Mouse (Mus musculus) 3134 (cell line): ENCODE data around the gene Prkab2.
A peak's percentile ranks its signal among the peaks of the same experiment; 100 is the strongest.

Experiments
- DNase-seq: peaks from one replicate; pipeline ENCODE4 v3.0.0-alpha.2; 2011; ENCODE audit warnings: low spot score; ENCODE audit not compliant: insufficient read length; ENCODE audit errors: extremely low read depth

Prkab2 gene

DNA sequence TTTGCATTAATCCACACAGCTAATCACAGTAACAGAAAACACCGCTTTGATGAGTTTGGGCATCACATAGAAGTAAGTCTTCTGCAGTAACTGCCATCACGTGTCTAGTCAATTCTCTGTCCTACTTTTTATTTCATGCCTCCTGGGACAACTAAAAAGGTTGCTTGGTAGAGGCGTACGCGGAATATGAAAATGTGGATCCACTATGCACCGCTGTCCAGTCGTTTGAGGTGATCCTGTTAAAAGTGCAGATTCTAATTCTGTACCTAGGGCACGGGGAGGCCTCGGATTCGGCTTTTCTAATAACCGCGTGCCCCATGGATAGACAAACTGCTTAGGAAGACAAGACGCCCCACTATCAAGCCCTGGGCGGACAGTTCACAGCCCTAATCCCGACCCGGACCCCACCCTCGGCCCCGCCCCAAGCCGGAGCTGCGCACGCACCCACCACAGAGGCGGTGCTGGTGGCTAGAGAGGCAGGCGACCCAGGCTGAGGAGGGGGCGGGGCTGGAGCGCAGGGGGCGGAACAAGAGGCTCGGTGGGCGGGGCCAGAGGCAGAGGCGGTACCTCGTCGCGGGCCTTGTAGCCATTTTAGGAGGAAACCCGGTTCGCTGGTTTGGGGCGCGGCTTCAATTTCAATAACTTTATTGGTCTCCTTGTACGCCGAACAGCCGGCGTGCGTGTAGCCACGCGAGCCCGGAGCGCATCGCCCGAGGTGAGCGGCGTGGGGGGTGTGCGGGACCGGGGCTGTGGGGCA is at the start of gene Prkab2:
TSS of gene Prkab2 (plus strand) at position 539 of the 757 bp plus-strand sequence.
- peak; percentile 98 for DNase-seq

DNA sequence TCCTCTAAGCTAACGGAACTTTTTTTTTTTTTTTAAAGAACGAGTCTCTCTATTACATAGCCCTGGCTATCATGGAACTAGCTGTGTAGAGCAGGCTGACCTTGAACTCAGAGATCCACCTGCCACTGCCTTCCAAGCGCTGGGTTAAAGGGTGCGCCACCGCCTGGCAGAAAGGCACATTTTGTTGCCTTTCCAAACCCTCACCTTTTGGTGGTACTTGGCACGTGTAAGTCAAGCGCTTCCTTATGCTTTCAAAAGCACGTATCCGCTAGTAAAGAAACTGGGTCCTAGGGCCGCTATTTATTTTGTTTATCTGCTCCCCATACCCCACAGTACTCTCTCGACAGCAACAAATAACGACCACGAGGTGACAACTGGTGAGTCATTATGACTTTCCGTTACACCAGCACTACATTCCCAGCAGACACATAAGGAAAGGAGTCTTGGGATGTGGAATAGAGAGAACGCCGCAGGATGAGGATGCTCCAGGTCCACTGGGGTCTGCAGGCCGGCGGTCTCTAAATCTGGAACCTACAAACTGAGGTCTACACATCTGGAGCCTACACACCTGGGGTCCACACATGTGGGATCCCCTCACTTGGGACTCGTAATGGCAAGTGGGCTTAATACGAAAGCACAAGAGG is 48.7 kb upstream of the Prkab2 start:
- no peak for DNase-seq

DNA sequence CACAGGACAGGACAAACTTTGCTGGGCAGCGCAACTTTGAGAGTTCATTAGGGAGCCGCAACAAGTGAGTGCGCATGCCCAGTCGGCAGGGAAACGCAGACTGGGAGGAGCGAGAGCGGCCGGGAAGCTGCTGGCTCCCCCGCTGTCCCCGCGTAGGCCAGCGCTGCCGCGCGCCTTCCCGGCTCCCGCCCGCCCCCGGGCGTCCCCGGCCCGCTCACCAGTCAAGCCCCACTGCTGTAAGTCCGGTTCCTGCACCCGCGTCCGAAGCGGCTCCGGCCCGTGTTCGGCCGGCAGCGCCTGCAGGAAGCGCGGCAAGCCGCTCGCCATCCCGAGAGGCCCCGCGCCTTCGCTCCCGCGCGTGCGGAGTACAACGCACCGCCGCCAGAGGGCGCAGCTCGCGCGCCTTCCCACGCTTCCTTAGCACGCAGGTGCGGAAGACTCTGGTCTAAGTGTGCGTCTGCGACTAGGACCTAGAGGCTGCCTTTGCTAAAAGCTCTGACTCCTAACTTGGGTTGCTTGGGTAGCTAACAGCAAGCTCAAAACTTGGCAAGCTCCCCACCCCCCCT is 48.1 kb upstream of the Prkab2 start, which contains the start of gene Chd1l:
TSS of gene Chd1l (minus strand) at position 359 of the 566 bp plus-strand sequence.
- peak; percentile 95 for DNase-seq

DNA sequence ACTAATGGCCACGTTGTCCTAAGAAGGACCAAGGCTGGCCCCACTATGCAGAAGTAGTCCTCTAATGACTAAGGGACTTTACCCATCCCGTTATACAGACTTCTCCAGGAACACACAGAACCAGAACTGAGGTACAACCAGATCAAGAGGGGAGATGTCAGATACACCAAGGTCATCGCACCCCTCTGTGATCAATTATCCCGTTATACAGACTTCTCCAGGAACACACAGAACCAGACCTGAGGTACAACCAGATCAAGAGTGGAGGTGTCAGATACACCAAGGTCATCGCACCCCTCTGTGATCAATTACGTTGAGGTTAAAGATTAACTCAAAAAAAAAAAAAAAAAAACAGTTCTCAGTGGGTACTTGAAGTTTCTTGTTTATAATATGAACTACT is 47.0 kb upstream of the Prkab2 start:
- DNase-seq, result no peak

DNA sequence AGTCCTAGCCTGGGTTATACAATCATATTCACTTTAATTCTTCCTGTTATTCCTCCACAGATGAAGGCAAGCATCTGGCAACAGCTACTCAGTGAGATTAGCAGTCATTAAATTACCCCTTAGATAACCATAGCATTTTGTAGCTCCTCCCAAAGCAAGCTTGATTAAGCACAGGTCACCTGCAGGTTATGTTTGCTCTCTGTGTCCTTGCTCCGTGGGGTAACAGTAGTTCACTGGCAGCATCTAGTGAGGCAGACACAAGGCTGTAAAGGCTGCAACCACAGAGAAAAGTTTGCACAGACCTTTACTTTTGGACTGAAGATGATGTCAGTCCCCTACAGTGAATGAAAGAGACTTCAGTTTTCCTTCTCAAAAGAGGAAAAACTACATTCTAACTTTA is 42.8 kb upstream of the Prkab2 start:
- no peak for DNase-seq

DNA sequence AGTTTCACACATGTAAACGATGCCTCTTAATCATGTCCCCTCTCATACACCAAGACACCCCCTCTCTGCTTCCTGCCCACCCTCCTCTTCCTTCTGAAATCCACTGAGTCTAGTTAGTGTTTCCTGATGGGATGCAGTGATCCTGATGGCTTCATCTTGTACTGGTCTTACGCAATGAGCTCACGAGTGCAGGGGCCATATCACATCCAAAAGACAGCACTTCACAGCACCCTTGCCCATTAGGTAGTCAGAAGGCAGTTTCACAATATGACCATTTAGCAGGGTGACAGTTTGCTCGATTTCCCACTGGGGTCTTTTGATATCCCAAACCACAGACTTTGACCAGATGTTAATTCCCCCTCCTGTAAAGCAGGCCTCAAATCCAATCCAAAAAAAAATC is 42.1 kb upstream of the Prkab2 start:
- no peak for DNase-seq

DNA sequence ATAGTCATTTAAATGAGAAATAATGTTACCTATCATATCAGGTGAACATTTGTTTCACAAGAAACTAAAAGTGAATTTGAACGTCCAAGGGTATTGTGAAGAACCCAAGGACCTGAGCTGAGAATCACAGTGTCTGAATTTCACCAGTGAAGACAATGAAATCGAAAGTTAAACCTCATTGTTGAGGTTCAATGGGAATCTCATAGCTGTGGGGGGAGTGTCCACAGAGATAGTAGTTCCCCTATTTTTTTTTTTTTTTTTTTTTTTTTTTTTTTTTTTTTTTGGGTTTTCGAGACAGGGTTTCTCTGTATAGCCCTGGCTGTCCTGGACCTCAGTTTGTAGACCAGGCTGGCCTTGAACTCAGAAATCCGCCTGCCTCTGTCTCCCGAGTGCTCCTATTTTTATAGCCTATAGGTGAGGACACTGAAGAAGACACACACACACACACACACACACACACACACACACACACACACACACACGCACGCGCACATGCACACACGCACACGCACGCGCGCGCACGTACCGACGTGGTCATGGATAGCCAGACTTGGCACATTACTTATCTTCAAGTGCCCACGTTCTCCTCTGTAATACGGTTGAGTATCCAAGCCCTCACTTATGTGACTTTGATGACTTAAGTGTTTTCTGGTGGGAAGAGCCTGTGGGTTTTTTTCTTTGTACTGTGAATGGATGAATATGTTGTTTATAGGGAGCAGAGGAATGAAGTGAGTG is 40.7 kb upstream of the Prkab2 start:
- no peak for DNase-seq

DNA sequence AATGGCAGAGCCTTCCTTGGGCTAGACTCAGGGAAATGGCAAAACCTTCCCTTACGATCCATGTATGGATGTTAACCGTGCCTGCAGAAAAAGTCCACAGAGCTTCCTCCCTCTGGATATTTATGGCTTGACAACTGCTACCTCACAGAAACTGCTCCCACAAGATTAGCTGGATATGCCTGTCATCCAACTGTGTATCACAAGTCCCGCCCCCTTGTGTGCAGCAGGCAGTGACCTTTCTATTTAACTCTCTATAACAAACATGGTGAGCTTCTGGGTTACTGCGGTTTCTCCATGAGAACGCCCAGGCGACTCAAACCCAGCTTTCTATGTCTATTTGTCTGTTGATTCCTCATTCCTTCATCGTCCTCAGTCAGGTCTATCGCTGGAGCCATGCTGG is 40.1 kb upstream of the Prkab2 start:
- DNase-seq, result no peak

DNA sequence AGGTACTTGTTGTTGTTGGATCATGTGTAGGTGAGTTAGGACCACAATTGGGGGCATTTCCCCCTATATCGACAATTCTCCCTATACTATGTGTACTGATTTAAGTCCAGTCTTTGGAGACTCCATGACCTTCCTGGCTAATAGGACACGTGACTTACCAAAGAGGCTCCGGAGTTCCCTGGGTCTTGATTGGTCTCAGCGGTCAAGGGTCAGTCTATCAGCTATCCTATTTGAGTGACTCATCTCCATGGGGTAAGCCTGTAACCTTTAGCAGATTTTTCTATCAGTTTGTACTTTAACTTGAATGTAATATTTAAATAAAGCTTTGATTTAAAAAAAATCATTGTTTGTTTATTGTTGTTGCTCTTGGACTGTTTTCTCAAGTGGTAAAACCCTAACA is 37.3 kb upstream of the Prkab2 start:
- no peak for DNase-seq

DNA sequence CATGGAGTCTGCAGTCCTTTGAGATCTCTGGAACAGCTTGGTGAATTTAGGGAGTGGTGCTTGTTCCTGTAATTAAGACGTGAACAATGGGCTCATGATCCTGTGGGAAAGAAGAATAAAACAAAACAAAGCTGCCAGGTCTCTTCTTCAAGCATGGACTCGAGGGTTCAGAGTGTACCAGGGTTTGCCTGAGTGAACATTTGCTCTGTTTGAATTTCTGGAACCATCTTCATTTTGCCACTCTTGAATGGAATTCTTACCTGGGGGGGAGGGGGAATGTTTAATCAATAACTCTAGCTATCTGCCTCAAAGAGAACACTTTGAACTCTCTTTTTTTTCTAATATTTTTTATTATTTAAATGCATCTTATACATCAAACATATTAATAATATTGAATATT is 33.4 kb upstream of the Prkab2 start:
- DNase-seq, result no peak

DNA sequence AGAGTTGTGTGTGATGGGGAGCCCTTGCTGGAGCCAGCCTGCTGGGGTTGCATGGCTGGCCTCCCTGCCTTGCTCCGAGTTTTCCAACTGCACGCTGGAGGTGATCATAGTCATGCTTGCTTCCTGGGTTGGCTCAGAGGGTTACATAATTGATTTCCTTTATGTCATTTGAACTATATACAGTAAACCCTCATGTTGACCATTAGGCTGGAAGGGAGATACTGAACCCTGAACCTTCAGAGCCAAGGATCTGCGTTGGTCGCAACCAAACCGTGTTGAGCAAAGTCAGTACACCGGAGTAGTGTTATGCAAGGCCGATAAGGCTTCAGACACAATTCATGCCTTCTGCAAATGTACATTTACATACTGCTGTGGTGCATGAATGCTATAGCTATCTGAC is 30.1 kb upstream of the Prkab2 start:
- no peak for DNase-seq

DNA sequence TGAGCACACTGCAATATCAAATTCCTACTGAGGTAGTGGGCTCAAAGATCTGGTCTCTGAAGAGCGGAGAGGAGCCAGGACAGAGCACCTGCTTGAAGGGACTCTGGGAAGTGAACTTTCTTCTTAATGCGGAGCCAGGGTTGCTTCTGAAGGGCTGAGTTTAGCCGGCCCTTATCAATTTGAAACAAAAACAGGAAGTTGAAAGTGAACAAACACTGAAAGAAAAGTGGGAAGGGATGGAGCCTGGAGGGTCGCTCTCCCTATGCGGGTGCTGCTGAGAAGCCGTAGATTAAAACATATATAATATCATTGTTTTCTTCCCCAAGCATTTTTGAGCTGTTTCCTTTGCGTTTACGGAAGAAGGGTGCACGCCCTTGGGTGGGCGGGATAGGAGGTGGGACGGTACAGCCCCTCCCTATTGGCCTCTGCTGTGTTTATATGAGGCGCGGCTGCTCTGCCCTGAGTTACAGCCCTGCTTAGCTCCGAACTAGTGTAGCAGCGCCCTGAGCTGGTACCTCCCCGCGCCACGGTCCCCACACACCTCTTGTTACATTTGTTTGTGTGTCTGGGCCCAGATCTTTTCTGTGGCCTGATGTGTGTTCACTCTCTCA is 29.5 kb upstream of the Prkab2 start, which contains the start of gene Fmo5:
TSS of gene Fmo5 (plus strand) at position 414 of the 611 bp plus-strand sequence.
- DNase-seq, result no peak

DNA sequence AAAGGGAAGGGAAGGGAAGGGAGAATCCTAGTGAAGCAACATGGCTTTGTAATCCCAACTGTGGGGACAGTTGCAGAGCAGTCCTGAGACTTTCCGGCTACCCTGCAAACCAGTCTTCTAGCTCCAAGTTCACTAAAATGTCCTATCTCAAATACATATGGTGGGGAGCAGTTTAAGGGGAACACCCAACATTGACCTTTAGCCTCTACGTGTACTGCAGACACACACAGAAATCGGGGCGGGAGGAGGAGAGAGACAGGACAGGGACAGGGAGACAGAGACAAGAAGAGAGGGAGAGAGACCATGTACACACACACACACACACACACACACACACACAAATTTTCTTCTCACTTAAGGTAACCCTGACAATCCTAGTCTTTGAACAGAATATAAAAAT is 28.1 kb upstream of the Prkab2 start:
- DNase-seq, result no peak

DNA sequence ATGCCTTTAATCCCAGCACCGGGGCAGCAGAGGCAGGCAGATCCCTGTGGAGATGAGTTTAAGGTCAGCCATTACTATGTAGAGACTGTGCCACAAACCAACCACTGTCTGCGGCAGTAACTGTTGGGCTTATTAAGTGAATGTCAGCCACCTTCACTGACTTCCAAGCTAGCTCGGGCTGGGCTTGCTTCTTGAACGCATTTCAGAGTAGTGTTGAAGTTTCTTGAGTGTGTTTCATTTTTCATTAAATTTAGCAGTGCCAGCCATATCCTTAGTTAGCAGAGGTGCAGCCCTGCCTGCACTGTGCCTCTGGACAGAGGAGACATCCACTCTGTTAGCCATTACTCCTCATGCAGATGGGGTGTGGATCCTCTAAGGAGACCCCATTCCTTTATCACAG is 27.2 kb upstream of the Prkab2 start:
- DNase-seq, result no peak

DNA sequence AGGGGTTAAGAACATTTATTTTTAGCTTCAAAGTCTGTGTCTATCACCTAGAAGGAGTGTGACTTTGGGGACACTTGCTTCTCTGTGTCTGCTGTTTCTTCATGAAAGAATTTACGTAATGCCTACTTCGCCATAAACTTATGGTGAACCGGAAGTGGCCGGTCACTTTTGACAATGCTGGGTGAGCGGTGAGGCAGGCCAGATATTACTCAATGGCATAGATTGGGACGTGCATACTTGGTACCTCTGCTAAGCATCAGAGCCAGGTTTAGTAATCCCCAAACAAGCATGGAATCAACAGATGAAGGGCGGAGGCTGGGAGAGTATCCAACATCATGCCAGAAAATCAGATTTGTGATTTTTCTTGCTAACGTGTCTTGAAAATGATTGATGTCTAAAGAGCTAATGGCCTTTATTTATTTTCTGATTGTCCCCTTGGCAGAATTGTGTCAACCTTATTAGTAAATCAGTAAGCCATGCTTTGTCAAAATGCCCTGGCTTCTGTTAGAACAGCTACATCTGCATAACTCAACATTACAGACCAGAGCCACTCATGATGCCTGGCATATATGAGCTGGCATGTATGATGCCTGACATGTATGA is 26.6 kb upstream of the Prkab2 start:
- DNase-seq, result no peak

DNA sequence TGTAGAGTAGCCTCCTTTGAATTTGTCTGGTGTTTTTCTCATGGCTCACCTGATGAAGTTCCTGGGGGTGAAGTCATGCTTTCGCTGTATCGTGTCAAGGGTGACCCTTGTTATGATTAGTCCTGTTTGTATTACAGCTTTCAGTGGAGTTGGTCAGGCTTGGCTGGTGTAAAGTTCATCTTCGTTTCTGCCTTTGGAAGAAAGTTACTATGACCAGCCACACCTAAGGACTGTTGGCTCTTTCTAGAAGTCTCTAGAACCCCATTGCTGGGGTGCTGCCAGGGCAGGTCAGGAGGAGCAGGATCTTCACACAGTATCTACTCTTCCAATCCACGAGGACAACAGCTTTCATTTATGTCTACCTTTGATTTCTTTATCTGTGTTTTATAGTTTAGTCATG is 24.5 kb upstream of the Prkab2 start:
- DNase-seq, result no peak

DNA sequence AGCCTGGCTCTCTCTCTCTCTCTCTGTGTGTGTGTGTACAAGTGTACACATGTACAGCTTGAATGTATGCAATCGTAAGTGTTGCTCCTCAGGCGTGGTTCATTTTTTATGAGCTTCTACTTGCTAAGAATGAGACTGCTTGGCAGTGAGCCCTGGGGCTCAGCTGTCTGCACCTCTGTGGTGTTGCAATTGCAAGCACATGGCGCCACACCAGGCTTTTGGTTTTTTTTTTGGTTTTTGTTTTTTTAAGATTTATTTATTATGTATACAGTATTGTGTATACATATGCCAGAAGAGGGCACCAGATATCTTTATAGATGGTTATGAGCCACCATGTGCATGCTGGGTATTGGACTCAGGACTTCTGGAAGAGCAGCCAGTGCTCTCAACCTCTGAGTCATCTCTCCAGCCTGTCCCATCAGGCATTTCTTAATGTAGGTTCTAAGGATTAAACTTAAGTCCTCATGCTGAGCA is 23.7 kb upstream of the Prkab2 start:
- peak; percentile 68 for DNase-seq

DNA sequence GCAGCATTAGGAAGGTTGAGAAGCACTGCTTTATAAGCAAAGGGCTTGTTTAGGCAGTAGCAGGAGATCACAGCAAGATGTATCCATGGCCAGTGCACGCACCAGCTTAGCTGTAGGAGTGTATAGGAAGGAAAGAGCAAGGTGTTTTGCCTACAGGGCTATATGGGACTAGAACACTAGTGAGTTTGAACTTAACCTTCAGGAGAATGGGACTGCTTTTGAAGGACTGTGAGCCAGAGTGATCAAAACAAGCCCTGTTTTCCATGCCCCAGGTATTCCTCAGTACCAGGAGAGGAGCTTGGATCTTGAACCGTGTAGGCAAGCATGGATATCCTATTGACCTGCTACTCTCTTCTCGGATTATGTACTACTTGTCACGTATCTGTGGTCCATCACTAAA is 16.6 kb upstream of the Prkab2 start:
- DNase-seq, result no peak

DNA sequence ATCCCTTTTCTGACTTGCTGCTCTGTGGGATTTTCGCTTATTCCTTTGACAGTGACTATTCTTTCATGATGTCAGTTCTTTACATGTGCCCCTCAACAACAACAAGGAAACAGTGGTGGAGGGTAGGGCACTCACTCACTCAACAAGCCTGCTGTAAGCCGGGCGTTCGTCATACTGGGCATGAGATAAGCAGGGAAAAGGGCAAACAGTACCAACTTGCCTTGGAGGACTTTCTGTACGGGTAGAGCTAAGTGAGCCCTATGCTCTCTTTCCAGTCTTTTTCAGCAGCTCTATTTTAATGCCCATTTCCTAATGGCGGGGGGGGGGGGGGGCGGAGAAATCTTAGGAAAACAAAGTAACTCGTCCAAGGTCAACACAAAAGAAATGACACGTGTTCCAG is 16.0 kb upstream of the Prkab2 start:
- DNase-seq, result no peak

DNA sequence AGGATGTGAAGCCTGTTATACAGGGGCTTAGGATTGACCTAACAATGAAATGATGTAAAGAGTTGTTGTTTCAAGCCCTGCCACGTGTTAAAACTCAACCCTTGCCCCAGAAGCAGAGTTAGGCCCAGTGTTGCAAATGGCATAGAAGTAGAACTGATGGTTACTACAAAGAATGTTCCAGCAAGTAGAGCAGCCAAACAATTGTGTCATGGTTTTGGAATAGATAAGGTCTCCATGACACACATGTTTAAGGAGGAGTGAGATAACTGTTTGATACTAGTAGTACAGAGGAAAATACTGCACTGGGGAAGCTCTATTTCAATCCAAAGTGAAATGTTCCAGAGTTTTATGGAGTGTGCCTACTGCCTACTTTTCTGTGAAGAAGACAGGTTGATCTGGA is 9.5 kb upstream of the Prkab2 start:
- DNase-seq, result no peak
